Mouse (Mus musculus) naive thymus-derived CD4-positive, alpha-beta T cell, adult 5 months (primary cell): ENCODE data around the gene Hey2. TPM values are rescaled to one million over a fixed set of nuclear protein-coding genes. Genes with fewer than 3 reads are reported as not detected.

Experiments used
- polyA plus RNA-seq: library from polyadenylated mRNA; unstranded; fragments of 100-300 nt; shearing (Covaris generic); gene quantifications from one replicate; pipeline ENCODE4 v1.2.1, GENCODE M21; 2017

Gene Hey2
- not detected for polyA plus RNA-seq

GRCm38 (mm10) chr10:30842643-30843437 lies at the start of gene Hey2:
Gene Hey2 (minus strand): TSS chr10:30842801.

GRCm38 (mm10) chr10:30802681-30803586 lies 39.7 kb downstream of the Hey2 start, which contains the start of gene Ncoa7:
Gene Ncoa7 (minus strand): TSS chr10:30803326.

Other genes with a start within 250 kb of the Hey2 start
- gene Trmt11, start 242.1 kb downstream of the Hey2 start, polyA plus RNA-seq: 21.7 TPM
- 31.4 TPM for gene Hint3, start 213.2 kb downstream of the Hey2 start, polyA plus RNA-seq
- gene Ncoa7, start 39.5 kb downstream of the Hey2 start, polyA plus RNA-seq: 11.1 TPM